Mouse (Mus musculus) central nervous system, embryonic 14 days (tissue): Measurements from ENCODE around the gene Vps52. TPM values are rescaled to one million over a fixed set of nuclear protein-coding genes. Genes with fewer than 3 reads are reported as not detected.

Experiments used
- polyA plus RNA-seq: library from polyadenylated mRNA; depleted of rRNA; stranded (reverse); fragments of >200 nt; gene quantifications from 2 replicates; pipeline ENCODE4 v1.2.3, GENCODE M21; 2012; rRNA removed

Gene Vps52
- 63.4 and 64.7 TPM in 2 replicates for polyA plus RNA-seq

GRCm38 (mm10) chr17:33955555-33956214, at the start of gene Vps52, which contains the start of gene Rps18:
Gene Vps52, plus strand, starts transcription at chr17:33955812.
Gene Rps18, minus strand, starts transcription at chr17:33956001.

GRCm38 (mm10) chr17:33909077-33909868, 46.3 kb upstream of the Vps52 start, which contains the start of gene Daxx:
Gene Daxx, plus strand, starts transcription at chr17:33909414.

GRCm38 (mm10) chr17:33915671-33916250, 39.9 kb upstream of the Vps52 start, which contains the start of the genes Tapbp and Zbtb22:
Gene Tapbp, plus strand, starts transcription at chr17:33915899.
Gene Zbtb22, plus strand, starts transcription at chr17:33915904.

GRCm38 (mm10) chr17:33929371-33930279, 26.0 kb upstream of the Vps52 start, which contains the start of gene Rgl2:
Gene Rgl2, plus strand, starts transcription at chr17:33929543.

GRCm38 (mm10) chr17:33940206-33940805, 15.3 kb upstream of the Vps52 start, which contains the start of the genes Pfdn6 and Wdr46:
Gene Pfdn6, minus strand, starts transcription at chr17:33940343.
Gene Wdr46, plus strand, starts transcription at chr17:33940660.

GRCm38 (mm10) chr17:33951021-33951946, 4.3 kb upstream of the Vps52 start, which contains the start of gene B3galt4:
Gene B3galt4, minus strand, starts transcription at chr17:33951488.

GRCm38 (mm10) chr17:34000150-34000537, 44.5 kb downstream of the Vps52 start, which contains the start of gene H2-K1:
Gene H2-K1, minus strand, starts transcription at chr17:34000347.

Other genes with a start within 250 kb of the Vps52 start
- 54.7 and 54.9 TPM in 2 replicates for gene March2, start 237.1 kb upstream of the Vps52 start, polyA plus RNA-seq
- 492 and 498 TPM in 2 replicates for gene Rab11b, start 195.3 kb upstream of the Vps52 start, polyA plus RNA-seq
- 8.6 and 13.8 TPM in 2 replicates for gene Angptl4, start 174.0 kb upstream of the Vps52 start, polyA plus RNA-seq
- gene Kank3, start 145.3 kb upstream of the Vps52 start, polyA plus RNA-seq: 60.8 and 64.1 TPM in 2 replicates
- gene Rps28, start 131.2 kb upstream of the Vps52 start, polyA plus RNA-seq: 1,052 and 1,113 TPM in 2 replicates
- gene Ndufa7, start 131.2 kb upstream of the Vps52 start, polyA plus RNA-seq: 340 and 356 TPM in 2 replicates
- gene Cd320, start 112.7 kb upstream of the Vps52 start, polyA plus RNA-seq: 41.3 and 46.5 TPM in 2 replicates
- gene Gm7029, start 82.0 kb upstream of the Vps52 start, polyA plus RNA-seq: not detected in 2 replicates
- gene Kifc1, start 65.2 kb upstream of the Vps52 start, polyA plus RNA-seq: 32.6 and 40.9 TPM in 2 replicates
- gene Platr17, start 50.7 kb upstream of the Vps52 start, polyA plus RNA-seq: 0.25 and 0.29 TPM in 2 replicates
- gene Daxx, start 46.4 kb upstream of the Vps52 start, polyA plus RNA-seq: 46.3 and 50.1 TPM in 2 replicates
- gene Tapbp, start 39.9 kb upstream of the Vps52 start, polyA plus RNA-seq: 13.9 and 20.8 TPM in 2 replicates
- 34.5 and 40.6 TPM in 2 replicates for gene Zbtb22, start 39.9 kb upstream of the Vps52 start, polyA plus RNA-seq
- 230 and 252 TPM in 2 replicates for gene Rgl2, start 26.3 kb upstream of the Vps52 start, polyA plus RNA-seq
- gene Pfdn6, start 15.5 kb upstream of the Vps52 start, polyA plus RNA-seq: 113 and 115 TPM in 2 replicates
- gene Wdr46, start 15.2 kb upstream of the Vps52 start, polyA plus RNA-seq: 27.4 and 27.8 TPM in 2 replicates
- 9.3 and 9.5 TPM in 2 replicates for gene B3galt4, start 4.3 kb upstream of the Vps52 start, polyA plus RNA-seq
- 1,006 and 1,081 TPM in 2 replicates for gene Rps18, start 189 bp downstream of the Vps52 start, polyA plus RNA-seq
- gene H2-K1, start 44.5 kb downstream of the Vps52 start, polyA plus RNA-seq: 27.6 and 29.7 TPM in 2 replicates
- gene Ring1, start 68.9 kb downstream of the Vps52 start, polyA plus RNA-seq: 62.7 and 65.1 TPM in 2 replicates
- 115 and 118 TPM in 2 replicates for gene H2-Ke6, start 72.2 kb downstream of the Vps52 start, polyA plus RNA-seq
- gene Slc39a7, start 75.9 kb downstream of the Vps52 start, polyA plus RNA-seq: 113 and 136 TPM in 2 replicates
- 88.3 and 91.0 TPM in 2 replicates for gene Rxrb, start 76.0 kb downstream of the Vps52 start, polyA plus RNA-seq
- gene Col11a2, start 83.6 kb downstream of the Vps52 start, polyA plus RNA-seq: 13.9 and 70.2 TPM in 2 replicates
- 0.15 and 0.29 TPM in 2 replicates for gene H2-Oa, start 136.5 kb downstream of the Vps52 start, polyA plus RNA-seq
- 10.2 and 10.5 TPM in 2 replicates for gene H2-DMa, start 163.7 kb downstream of the Vps52 start, polyA plus RNA-seq
- 206 and 231 TPM in 2 replicates for gene Brd2, start 166.8 kb downstream of the Vps52 start, polyA plus RNA-seq
- gene H2-DMb2, start 187.5 kb downstream of the Vps52 start, polyA plus RNA-seq: 0.15 and 0.29 TPM in 2 replicates
- gene H2-DMb1, start 197.3 kb downstream of the Vps52 start, polyA plus RNA-seq: 1.0 and 1.9 TPM in 2 replicates
- gene Tap1, start 231.7 kb downstream of the Vps52 start, polyA plus RNA-seq: 2.8 and 4.5 TPM in 2 replicates
- 1.8 and 2.6 TPM in 2 replicates for gene Psmb9, start 232.0 kb downstream of the Vps52 start, polyA plus RNA-seq
- gene Psmb8, start 241.9 kb downstream of the Vps52 start, polyA plus RNA-seq: 5.1 and 6.8 TPM in 2 replicates
- 1.3 and 2.0 TPM in 2 replicates for gene Tap2, start 247.7 kb downstream of the Vps52 start, polyA plus RNA-seq